Mouse (Mus musculus): Measurements from ENCODE around the gene Tmem151a. TPM values are rescaled to one million over a fixed set of nuclear protein-coding genes. Genes with fewer than 3 reads are reported as not detected.

The Tmem151a gene
- polyA plus RNA-seq, 1 experiment: not detected

GRCm38 (mm10) chr19:5069978-5070377 is 15.4 kb downstream of the Tmem151a start:
- no peak overlapping the region for H3K4me3 ChIP-seq (ENCODE audit: insufficient read depth, low read length)
- peaks cover 16% of the 10 kb centered on the region; the same call in 1 of the 2 replicates for H3K4me1 ChIP-seq (ENCODE audit: control insufficient read depth, insufficient read depth, low read length)
- H3K27ac ChIP-seq (ENCODE audit: insufficient read depth, low read depth, low read length): no peak overlapping the region
- TF ChIP-seq POLR2A (IDR thresholded peaks at IDR 0.05; ENCODE audit: borderline replicate concordance, low read depth, low read length) (no peak), CTCF (IDR thresholded peaks at IDR 0.05; ENCODE audit: low read depth, low read length) (no peak)

GRCm38 (mm10) chr19:5069486-5069885 is 15.8 kb downstream of the Tmem151a start:
- TF ChIP-seq CTCF (IDR thresholded peaks at IDR 0.05; ENCODE audit: low read depth, low read length) (no peak), POLR2A (IDR thresholded peaks at IDR 0.05; ENCODE audit: borderline replicate concordance, low read depth, low read length) (no peak)
- Histone ChIP-seq H3K27ac (ENCODE audit: insufficient read depth, low read depth, low read length) (no peak overlapping the region), H3K4me3 (ENCODE audit: insufficient read depth, low read length) (no peak overlapping the region), H3K4me1 (ENCODE audit: control insufficient read depth, insufficient read depth, low read length) (peaks cover 12% of the 10 kb centered on the region; the same call in 1 of the 2 replicates)

- TF ChIP-seq CTCF (IDR thresholded peaks at IDR 0.05; ENCODE audit: low read depth, low read length) (no peak), POLR2A (IDR thresholded peaks at IDR 0.05; ENCODE audit: borderline replicate concordance, low read depth, low read length) (no peak)
- no peak overlapping the region for H3K4me3 ChIP-seq (ENCODE audit: insufficient read depth, low read length)
- H3K4me1 ChIP-seq (ENCODE audit: control insufficient read depth, insufficient read depth, low read length): peaks cover 8% of the 10 kb centered on the region; the same call in 1 of the 2 replicates
- H3K27ac ChIP-seq (ENCODE audit: insufficient read depth, low read depth, low read length): no peak overlapping the region
These were observed 16.6 kb downstream of the Tmem151a start for GRCm38 (mm10) chr19:5068570-5069234.

GRCm38 (mm10) chr19:5067867-5068569 is 17.3 kb downstream of the Tmem151a start, which contains the start of gene Cd248:
Gene Cd248, plus strand, starts transcription at chr19:5068078.
- Histone ChIP-seq H3K4me3 (ENCODE audit: insufficient read depth, low read length) (no peak within 1 kb of the TSS), H3K27ac (ENCODE audit: insufficient read depth, low read depth, low read length) (no peak within 1 kb of the TSS), H3K4me1 (ENCODE audit: control insufficient read depth, insufficient read depth, low read length) (peaks cover 6% of the 10 kb centered on the region; the same call in 1 of the 2 replicates)
- TF ChIP-seq POLR2A (IDR thresholded peaks at IDR 0.05; ENCODE audit: borderline replicate concordance, low read depth, low read length) (no peak), CTCF (IDR thresholded peaks at IDR 0.05; ENCODE audit: low read depth, low read length) (no peak)

- TF ChIP-seq CTCF (IDR thresholded peaks at IDR 0.05; ENCODE audit: low read depth, low read length) (no peak), POLR2A (IDR thresholded peaks at IDR 0.05; ENCODE audit: borderline replicate concordance, low read depth, low read length) (no peak)
- H3K27ac ChIP-seq (ENCODE audit: insufficient read depth, low read depth, low read length): no peak overlapping the region
- no peak overlapping the region for H3K4me3 ChIP-seq (ENCODE audit: insufficient read depth, low read length)
- peaks cover under 1% of the 10 kb centered on the region; the same call in 1 of the 2 replicates for H3K4me1 ChIP-seq (ENCODE audit: control insufficient read depth, insufficient read depth, low read length)
These were observed 18.1 kb downstream of the Tmem151a start for GRCm38 (mm10) chr19:5067040-5067799.

- Histone ChIP-seq H3K4me1 (ENCODE audit: control insufficient read depth, insufficient read depth, low read length) (no peaks in the 10 kb centered on the region), H3K27ac (ENCODE audit: insufficient read depth, low read depth, low read length) (no peak overlapping the region), H3K4me3 (ENCODE audit: insufficient read depth, low read length) (no peak overlapping the region)
- TF ChIP-seq POLR2A (IDR thresholded peaks at IDR 0.05; ENCODE audit: borderline replicate concordance, low read depth, low read length): no peak
- no peak for TF ChIP-seq CTCF (IDR thresholded peaks at IDR 0.05; ENCODE audit: low read depth, low read length)
These were observed 20.2 kb downstream of the Tmem151a start for GRCm38 (mm10) chr19:5065104-5065503.

- Histone ChIP-seq H3K27ac (ENCODE audit: insufficient read depth, low read depth, low read length) (no peak overlapping the region), H3K4me1 (ENCODE audit: control insufficient read depth, insufficient read depth, low read length) (no peaks in the 10 kb centered on the region), H3K4me3 (ENCODE audit: insufficient read depth, low read length) (no peak overlapping the region)
- no peak for TF ChIP-seq POLR2A (IDR thresholded peaks at IDR 0.05; ENCODE audit: borderline replicate concordance, low read depth, low read length)
- no peak for TF ChIP-seq CTCF (IDR thresholded peaks at IDR 0.05; ENCODE audit: low read depth, low read length)
These were observed 22.9 kb downstream of the Tmem151a start for GRCm38 (mm10) chr19:5062446-5062845.

- H3K4me1 ChIP-seq (ENCODE audit: control insufficient read depth, insufficient read depth, low read length): no peaks in the 10 kb centered on the region
- no peak overlapping the region for H3K4me3 ChIP-seq (ENCODE audit: insufficient read depth, low read length)
- no peak overlapping the region for H3K27ac ChIP-seq (ENCODE audit: insufficient read depth, low read depth, low read length)
- no peak for TF ChIP-seq CTCF (IDR thresholded peaks at IDR 0.05; ENCODE audit: low read depth, low read length)
- no peak for TF ChIP-seq POLR2A (IDR thresholded peaks at IDR 0.05; ENCODE audit: borderline replicate concordance, low read depth, low read length)
These were observed 23.3 kb downstream of the Tmem151a start for GRCm38 (mm10) chr19:5062041-5062440.

- H3K27ac ChIP-seq (ENCODE audit: insufficient read depth, low read depth, low read length): no peak overlapping the region
- H3K4me3 ChIP-seq (ENCODE audit: insufficient read depth, low read length): no peak overlapping the region
- no peaks in the 10 kb centered on the region for H3K4me1 ChIP-seq (ENCODE audit: control insufficient read depth, insufficient read depth, low read length)
- TF ChIP-seq POLR2A (IDR thresholded peaks at IDR 0.05; ENCODE audit: borderline replicate concordance, low read depth, low read length): no peak
- no peak for TF ChIP-seq CTCF (IDR thresholded peaks at IDR 0.05; ENCODE audit: low read depth, low read length)
These were observed 24.7 kb downstream of the Tmem151a start for GRCm38 (mm10) chr19:5060365-5061330.
